1 mouse cellular context compared by ENCODE assay signal in the genomic region with DNA sequence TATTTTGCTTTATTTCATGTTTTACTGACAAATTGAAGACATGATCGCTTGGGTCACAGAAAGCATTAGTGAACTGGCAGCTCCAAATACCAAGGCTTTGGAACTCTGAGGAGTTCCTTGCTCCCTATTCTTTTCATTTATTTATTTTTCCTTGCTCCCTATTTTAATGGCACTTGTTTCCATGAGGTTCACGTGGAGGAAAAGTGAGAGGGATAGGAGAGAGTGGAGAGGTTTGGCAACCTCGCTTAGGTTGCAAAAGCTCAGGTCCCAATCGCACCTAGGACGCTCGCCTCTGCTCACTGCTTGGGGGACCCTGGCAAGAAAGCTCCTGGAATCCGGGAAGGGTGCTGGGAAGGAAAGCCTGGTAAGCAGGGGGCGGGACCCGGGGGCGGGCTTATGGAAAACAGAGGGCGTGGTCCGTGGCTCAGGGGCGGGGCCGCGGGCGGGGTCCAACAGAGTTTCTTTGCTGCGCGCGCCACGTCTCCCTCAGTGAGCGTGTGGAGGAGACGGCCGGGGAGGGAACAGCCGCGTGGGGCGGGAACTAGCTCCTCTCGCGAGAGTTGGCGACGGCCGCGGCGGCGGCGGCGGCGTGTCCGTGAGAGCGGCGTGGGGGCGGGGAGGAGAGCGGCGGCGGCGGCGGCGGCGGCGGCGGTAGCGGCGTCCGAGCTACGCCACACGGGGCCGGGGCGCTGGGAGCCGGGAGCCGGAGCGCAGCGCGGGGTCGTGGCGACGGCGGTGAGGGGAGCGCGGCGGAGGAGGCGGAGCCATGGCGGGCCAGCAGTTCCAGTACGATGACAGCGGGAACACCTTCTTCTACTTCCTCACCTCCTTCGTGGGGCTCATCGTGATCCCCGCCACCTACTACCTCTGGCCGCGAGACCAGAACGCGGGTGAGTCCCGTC.
TF ChIP-seq lines count a peak whose summit lies in the region.

Gene Sec63, plus strand, starts transcription at position 498 of the 902 bp plus-strand sequence.

TF ChIP-seq in myocyte, 11 proteins besides CTCF, POLR2A, EP300 and RAD21 (continued from another document):
- TF ChIP-seq MYOG (IDR thresholded peaks at IDR 0.05; ENCODE audit: control insufficient read depth in 1 of 3, insufficient read depth in 1 of 3, insufficient read length in 2 of 3, low read depth in 2 of 3) (peak in 1 of 3 experiments; percentile 41), TCF3 (IDR thresholded peaks at IDR 0.05; ENCODE audit: insufficient read length, low read depth) (no peak), TCF12 (IDR thresholded peaks at IDR 0.05; ENCODE audit: insufficient read depth, poor library complexity, severe bottlenecking) (no peak)
